Mouse (Mus musculus) bone marrow macrophage, adult 2 months (primary cell): ENCODE results near the gene Gm47791.

Source experiments
- CTCF ChIP-seq: IDR thresholded peaks from 2 replicates; pipeline ENCODE4 v1.5.1; 2012; ENCODE audit warnings: low read depth, mild to moderate bottlenecking, low read length, moderate library complexity
- POLR2A ChIP-seq: IDR thresholded peaks from 2 replicates; pipeline ENCODE4 v1.6.1; 2012; ENCODE audit warnings: mild to moderate bottlenecking, low read depth, low read length, borderline replicate concordance

- TF ChIP-seq POLR2A (no peak), CTCF (no peak)
These were observed at the start of gene Gm47791 for GRCm38 (mm10) chr1:82771022-82771586.
